7 mouse cellular contexts compared by ENCODE assay signal in genomic region chr10:29535546-29536260, GRCm38 (mm10). TPM values are rescaled to one million over a fixed set of nuclear protein-coding genes. Genes with fewer than 3 reads are reported as not detected.
DNase-seq lines count a peak whose midpoint lies in the region; ATAC-seq and TF ChIP-seq lines count a peak whose summit lies in the region.

TSS of gene Rspo3 (minus strand) at chr10:29535867.

- peak; percentile 77 for ATAC-seq in forebrain, embryonic 13.5 days

- H3K4me2 ChIP-seq in forebrain, embryonic 13.5 days = peak within 1 kb of the TSS; percentile 90

- H3K27ac ChIP-seq in forebrain, embryonic 13.5 days = peak within 1 kb of the TSS; percentile 49; the same call in 1 of the 2 replicates
- peak within 1 kb of the TSS; percentile 78 for H3K27ac ChIP-seq in hindbrain, embryonic 10.5 days
- peak within 1 kb of the TSS; percentile 86 for H3K27ac ChIP-seq in left cerebral cortex, adult 2 months
- 0 out of 2 replicates have a peak within 1 kb of the TSS, but pooled peaks have one; percentile 4 for H3K27ac ChIP-seq in small intestine, adult 2 months (ENCODE audit: insufficient read depth, low read depth, low read length)

- no peaks in the 10 kb centered on the region for H3K9me3 ChIP-seq in forebrain, embryonic 13.5 days (replicated peaks)
- no peaks in the 10 kb centered on the region for H3K9me3 ChIP-seq in hindbrain, embryonic 10.5 days

- peaks cover 20% of the 10 kb centered on the region for H3K27me3 ChIP-seq in forebrain, embryonic 13.5 days
- H3K27me3 ChIP-seq in hindbrain, embryonic 10.5 days (ENCODE audit: insufficient read depth, poor library complexity, severe bottlenecking) = peaks cover 51% of the 10 kb centered on the region
- peaks cover 31% of the 10 kb centered on the region for H3K27me3 ChIP-seq in small intestine, adult 2 months (ENCODE audit: control insufficient read depth, insufficient read depth, low read length)

- H3K36me3 ChIP-seq in forebrain, embryonic 13.5 days (ENCODE audit: poor library complexity, severe bottlenecking) = no peaks in the 10 kb centered on the region
- H3K36me3 ChIP-seq in hindbrain, embryonic 10.5 days = no peaks in the 10 kb centered on the region
- no peaks in the 10 kb centered on the region for H3K36me3 ChIP-seq in small intestine, adult 2 months (ENCODE audit: control insufficient read depth, insufficient read depth, low read length)

- H3K4me1 ChIP-seq in forebrain, embryonic 13.5 days = peaks cover 17% of the 10 kb centered on the region
- H3K4me1 ChIP-seq in hindbrain, embryonic 10.5 days (replicated peaks) = peaks cover 27% of the 10 kb centered on the region
- H3K4me1 ChIP-seq in small intestine, adult 2 months (ENCODE audit: control insufficient read depth, insufficient read depth, insufficient read length, low read length) = no peaks in the 10 kb centered on the region

- whole genome bisulfite sequencing in forebrain, embryonic 13.5 days = under 1% methylated on average over 43 of the region's 44 CpGs
- WGBS in hindbrain, embryonic 10.5 days = under 1% methylated on average over 44 of the region's 44 CpGs
- WGBS in small intestine, adult 2 months = 2% methylated on average over 44 of the region's 44 CpGs

- peak within 1 kb of the TSS; percentile 77 for H3K9ac ChIP-seq in forebrain, embryonic 13.5 days

- no peak for TF ChIP-seq POLR2A in brain, embryonic 14.5 days (IDR thresholded peaks at IDR 0.05; ENCODE audit: borderline replicate concordance, extremely low read depth, insufficient read depth, insufficient read length, poor library complexity, severe bottlenecking)
- TF ChIP-seq POLR2A in small intestine, adult 2 months (IDR thresholded peaks at IDR 0.05; ENCODE audit: low read depth, low read length) = no peak

- intact Hi-C loops in left cerebral cortex, adult 2 months (cut with DNase I) = loop anchor here (2.0 to 10.0 kb wide), 4 partner anchors 391 to 1267 kb away; partner anchors contain the start of genes Ncoa7 and Soga3

- peak; percentile 58 for DNase-seq in ZHBTc4 (ENCODE audit: low read depth, low spot score)
- peak; percentile 77 for DNase-seq in brain, embryonic 14.5 days (ENCODE audit: low read depth)
- DNase-seq in hindbrain, embryonic 10.5 days (ENCODE audit: low spot score) = peak; percentile 71
- DNase-seq in left cerebral cortex, adult 2 months (ENCODE audit: extremely low spot score in 1 of 2, low spot score in 2 of 2) = peak; percentile 31 to 49
- peak; percentile 60 for DNase-seq in mesoderm, embryonic 11.5 days (ENCODE audit: low read depth, low spot score)

- no peak for TF ChIP-seq CTCF in brain, embryonic 14.5 days (IDR thresholded peaks at IDR 0.05; ENCODE audit: borderline replicate concordance, extremely low read depth, insufficient read depth, insufficient read length)
- no peak for TF ChIP-seq CTCF in left cerebral cortex, adult 2 months (IDR thresholded peaks at IDR 0.05)
- TF ChIP-seq CTCF in small intestine, adult 2 months (IDR thresholded peaks at IDR 0.05; ENCODE audit: extremely low read depth, insufficient read length, insufficient replicate concordance, low read depth, low read length) = no peak

- peak within 1 kb of the TSS; percentile 57 for H3K4me3 ChIP-seq in forebrain, embryonic 13.5 days
- peak within 1 kb of the TSS; percentile 75 for H3K4me3 ChIP-seq in hindbrain, embryonic 10.5 days
- peak within 1 kb of the TSS; percentile 55 for H3K4me3 ChIP-seq in left cerebral cortex, adult 2 months
- peak within 1 kb of the TSS; percentile 66 for H3K4me3 ChIP-seq in small intestine, adult 2 months (ENCODE audit: low read depth, low read length)

RNA-seq across cellular contexts. Expression of gene Rspo3, which starts in this region (rescaled TPM):
- polyA plus RNA-seq in brain, embryonic 14.5 days (2012; rRNA removed) = 5.1 and 7.2 TPM in 2 replicates
- polyA plus RNA-seq in forebrain, embryonic 13.5 days (2015; fragmentation: Nextera tagmentation; extraction: Ambion mirVana) = 26.8 and 33.8 TPM in 2 replicates
- polyA plus RNA-seq in hindbrain, embryonic 10.5 days (2016; fragmentation: Nextera tagmentation; extraction: Ambion mirVana) = 4.6 and 10.5 TPM in 2 replicates
- total RNA-seq in left cerebral cortex, adult 2 months (2021) = 10 to 100 TPM; 12.5 TPM
- 1.4 and 1.5 TPM in 2 replicates for polyA plus RNA-seq in small intestine, adult 2 months (2012; rRNA removed)

Comparison
In these comparisons a context has a peak if more than half of its experiments do, and no peak if none do; other contexts are left out.
1. Peak in every context shown above with its lines: DNase-seq, ATAC-seq, H3K4me3 ChIP-seq and H3K27ac ChIP-seq.
2. H3K27ac ChIP-seq: peak in every context shown above with its lines; median percentile 86 in left cerebral cortex, adult 2 months; 78 in hindbrain, embryonic 10.5 days; 49 in forebrain, embryonic 13.5 days; 4 in small intestine, adult 2 months.